Mouse (Mus musculus) megakaryocyte, embryonic 14.5 days (primary cell): Measurements from ENCODE around the gene Ssrp1. TPM values are rescaled to one million over a fixed set of nuclear protein-coding genes. Genes with fewer than 3 reads are reported as not detected.

Experiments used
- H3K27me3 ChIP-seq: replicated peaks from 2 replicates; pipeline ENCODE3; 2012; ENCODE audit warnings: inconsistent platforms
- H3K36me3 ChIP-seq: replicated peaks from 2 replicates; pipeline ENCODE3; 2012; ENCODE audit warnings: low read length, inconsistent platforms, mixed read lengths
- H3K4me1 ChIP-seq: 2 replicates; pipeline ENCODE4 v1.6.1; 2012; ENCODE audit warnings: inconsistent platforms
- H3K4me3 ChIP-seq: replicated peaks from 2 replicates; pipeline ENCODE3; 2012; ENCODE audit warnings: moderate library complexity, mild to moderate bottlenecking, inconsistent platforms
- H3K9me3 ChIP-seq: 2 replicates; pipeline ENCODE4 v1.6.1; 2012; ENCODE audit warnings: inconsistent platforms
- FLI1 ChIP-seq: IDR thresholded peaks from 2 replicates; pipeline ENCODE4 v1.6.1; 2012; ENCODE audit warnings: low read length, inconsistent platforms, mixed read lengths
- GATA1 ChIP-seq: IDR thresholded peaks from 3 replicates; pipeline ENCODE4 v1.6.1; 2012; ENCODE audit warnings: mixed read lengths, low read length, inconsistent platforms, borderline replicate concordance
- polyA plus RNA-seq: library from polyadenylated mRNA; stranded (reverse); fragments of >175 nt; gene quantifications from 2 replicates; pipeline ENCODE4 v1.2.3, GENCODE M21; 2012; ENCODE audit warnings: low replicate concordance; ENCODE audit not compliant: insufficient read depth

The Ssrp1 gene
- polyA plus RNA-seq = 9.9 and 23.0 TPM in 2 replicates

GRCm38 (mm10) chr2:85037047-85038026 is at the start of gene Ssrp1, which contains the start of gene P2rx3:
TSS of gene Ssrp1 (plus strand) at chr2:85037234.
TSS of gene P2rx3 (minus strand) at chr2:85037462.
- peak; percentile 66; the same call in 1 of the 2 replicates for TF ChIP-seq FLI1
- TF ChIP-seq GATA1 = no peak
- Histone ChIP-seq H3K27me3 (peaks cover 32% of the 10 kb centered on the region), H3K36me3 (peaks cover 34% of the 10 kb centered on the region), H3K4me3 (peak within 1 kb of the TSS; percentile 99), H3K4me1 (peaks cover 56% of the 10 kb centered on the region), H3K9me3 (no peaks in the 10 kb centered on the region)

GRCm38 (mm10) chr2:84987930-84988329 is 49.1 kb upstream of the Ssrp1 start, which contains the start of gene Prg3:
TSS of gene Prg3 (plus strand) at chr2:84988215.
- TF ChIP-seq GATA1 = no peak
- Histone ChIP-seq H3K4me3 (no peak within 1 kb of the TSS), H3K9me3 (no peaks in the 10 kb centered on the region), H3K27me3 (peaks cover 51% of the 10 kb centered on the region), H3K4me1 (no peaks in the 10 kb centered on the region), H3K36me3 (no peaks in the 10 kb centered on the region)

GRCm38 (mm10) chr2:84996376-84996775 is 40.7 kb upstream of the Ssrp1 start:
- peaks cover 52% of the 10 kb centered on the region for H3K27me3 ChIP-seq
- H3K9me3 ChIP-seq = no peaks in the 10 kb centered on the region
- no peak for TF ChIP-seq FLI1
- no peak for TF ChIP-seq GATA1
- no peaks in the 10 kb centered on the region for H3K4me1 ChIP-seq
- no peak overlapping the region for H3K4me3 ChIP-seq
- H3K36me3 ChIP-seq = no peaks in the 10 kb centered on the region

GRCm38 (mm10) chr2:84999486-85000181 is 37.4 kb upstream of the Ssrp1 start:
- TF ChIP-seq FLI1 (no peak), GATA1 (no peak)
- Histone ChIP-seq H3K4me1 (no peaks in the 10 kb centered on the region), H3K4me3 (no peak overlapping the region), H3K27me3 (peaks cover 53% of the 10 kb centered on the region), H3K36me3 (no peaks in the 10 kb centered on the region), H3K9me3 (no peaks in the 10 kb centered on the region)

GRCm38 (mm10) chr2:85001497-85001896 is 35.5 kb upstream of the Ssrp1 start:
- H3K9me3 ChIP-seq = no peaks in the 10 kb centered on the region
- H3K36me3 ChIP-seq = no peaks in the 10 kb centered on the region
- H3K4me3 ChIP-seq = no peak overlapping the region
- TF ChIP-seq GATA1 = no peak
- TF ChIP-seq FLI1 = no peak
- H3K27me3 ChIP-seq = peaks cover 48% of the 10 kb centered on the region
- no peaks in the 10 kb centered on the region for H3K4me1 ChIP-seq

- H3K27me3 ChIP-seq = peaks cover 48% of the 10 kb centered on the region
Observed at GRCm38 (mm10) chr2:85002575-85002974, 34.5 kb upstream of the Ssrp1 start.

GRCm38 (mm10) chr2:85004341-85004740 is 32.7 kb upstream of the Ssrp1 start:
- TF ChIP-seq FLI1 (no peak), GATA1 (no peak)
- Histone ChIP-seq H3K4me1 (no peaks in the 10 kb centered on the region; the same call in 1 of the 2 replicates), H3K4me3 (no peak overlapping the region), H3K27me3 (peaks cover 46% of the 10 kb centered on the region), H3K9me3 (no peaks in the 10 kb centered on the region), H3K36me3 (no peaks in the 10 kb centered on the region)

More at GRCm38 (mm10) chr2:85002575-85002974, 34.5 kb upstream of the Ssrp1 start:
- Histone ChIP-seq H3K36me3 (no peaks in the 10 kb centered on the region), H3K4me3 (no peak overlapping the region), H3K4me1 (no peaks in the 10 kb centered on the region), H3K9me3 (no peaks in the 10 kb centered on the region)
- TF ChIP-seq GATA1 (no peak), FLI1 (no peak)

GRCm38 (mm10) chr2:85006600-85006999 is 30.4 kb upstream of the Ssrp1 start:
- H3K4me3 ChIP-seq = no peak overlapping the region
- no peaks in the 10 kb centered on the region for H3K36me3 ChIP-seq
- no peaks in the 10 kb centered on the region for H3K9me3 ChIP-seq
- peaks cover 48% of the 10 kb centered on the region for H3K27me3 ChIP-seq
- no peak for TF ChIP-seq FLI1
- no peak for TF ChIP-seq GATA1
- H3K4me1 ChIP-seq = peaks cover 12% of the 10 kb centered on the region

GRCm38 (mm10) chr2:85007729-85008128 is 29.3 kb upstream of the Ssrp1 start:
- TF ChIP-seq FLI1 (no peak), GATA1 (no peak)
- peaks cover 39% of the 10 kb centered on the region for H3K27me3 ChIP-seq
- peaks cover 23% of the 10 kb centered on the region for H3K4me1 ChIP-seq
- H3K4me3 ChIP-seq = no peak overlapping the region
- no peaks in the 10 kb centered on the region for H3K36me3 ChIP-seq
- H3K9me3 ChIP-seq = no peaks in the 10 kb centered on the region

GRCm38 (mm10) chr2:85009212-85009611 is 27.8 kb upstream of the Ssrp1 start:
- H3K4me3 ChIP-seq = no peak overlapping the region
- peaks cover 38% of the 10 kb centered on the region for H3K4me1 ChIP-seq
- no peak for TF ChIP-seq FLI1
- TF ChIP-seq GATA1 = no peak
- peaks cover 27% of the 10 kb centered on the region for H3K27me3 ChIP-seq
- H3K36me3 ChIP-seq = no peaks in the 10 kb centered on the region
- H3K9me3 ChIP-seq = no peaks in the 10 kb centered on the region
